Mouse (Mus musculus) limb, embryonic 11.5 days (tissue): ENCODE results near the gene Atoh1. TPM values are rescaled to one million over a fixed set of nuclear protein-coding genes. Genes with fewer than 3 reads are reported as not detected.

Experiments used
- ATAC-seq: fragments of 200-750 bp; cut with Nextera tagmentation; 2 replicates; pipeline ENCODE4 v1.8.0; 2017; ENCODE audit warnings: low read depth; ENCODE audit not compliant: insufficient number of reproducible peaks, low FRiP score, low TSS enrichment
- DNase-seq: peaks from one replicate; pipeline ENCODE4 v3.0.0-alpha.2; 2015; ENCODE audit warnings: low spot score
- H3K27ac ChIP-seq: fragments of 300-500 bp; sonication (generic); replicated peaks from 2 replicates; pipeline ENCODE4 v1.5.1; 2014; ENCODE audit warnings: low read depth, mild to moderate bottlenecking, low read length
- H3K27me3 ChIP-seq: fragments of 300-500 bp; sonication (generic); 2 replicates; pipeline ENCODE4 v1.6.1; 2014; ENCODE audit warnings: mild to moderate bottlenecking, low read length, mixed read lengths; ENCODE audit not compliant: control insufficient read depth, insufficient read depth
- H3K36me3 ChIP-seq: fragments of 300-500 bp; sonication (generic); 2 replicates; pipeline ENCODE4 v1.6.1; 2014; ENCODE audit warnings: mild to moderate bottlenecking, low read length, moderate library complexity, mixed read lengths; ENCODE audit not compliant: control insufficient read depth, insufficient read depth
- H3K4me1 ChIP-seq: fragments of 300-500 bp; sonication (generic); 2 replicates; pipeline ENCODE4 v1.6.1; 2014; ENCODE audit warnings: low read length, mixed read lengths; ENCODE audit not compliant: control insufficient read depth, insufficient read depth
- H3K4me2 ChIP-seq: fragments of 300-500 bp; sonication (generic); 2 replicates; pipeline ENCODE4 v1.6.1; 2014; ENCODE audit warnings: low read depth, mild to moderate bottlenecking, moderate library complexity; ENCODE audit not compliant: severe bottlenecking
- H3K4me3 ChIP-seq: fragments of 300-500 bp; sonication (generic); 2 replicates; pipeline ENCODE4 v1.5.1; 2014; ENCODE audit warnings: low read depth, low read length
- H3K9ac ChIP-seq: fragments of 300-500 bp; sonication (generic); 2 replicates; pipeline ENCODE4 v1.6.1; 2014; ENCODE audit warnings: mild to moderate bottlenecking, low read length
- H3K9me3 ChIP-seq: fragments of 300-500 bp; sonication (generic); 2 replicates; pipeline ENCODE4 v1.6.1; 2016; ENCODE audit warnings: low read length; ENCODE audit not compliant: control insufficient read depth
- whole genome bisulfite sequencing: fragments of 180-500 bp; shearing (Covaris S2); extraction: QIAGEN DNeasy Blood & Tissue Kit; methylation state at CpG from one replicate; pipeline ENCODE4 v1.1.7; 2014; 5-methylcytosine and 5-hydroxymethylcytosine counted together
- polyA plus RNA-seq: library from polyadenylated mRNA; unstranded; fragments of >200 nt; fragmentation: Nextera tagmentation; extraction: Ambion mirVana; gene quantifications from 2 replicates; pipeline ENCODE4 v1.2.1, GENCODE M21; 2014

Gene Atoh1
- polyA plus RNA-seq, 1 experiment from 2014 or later, result not detected

DNA sequence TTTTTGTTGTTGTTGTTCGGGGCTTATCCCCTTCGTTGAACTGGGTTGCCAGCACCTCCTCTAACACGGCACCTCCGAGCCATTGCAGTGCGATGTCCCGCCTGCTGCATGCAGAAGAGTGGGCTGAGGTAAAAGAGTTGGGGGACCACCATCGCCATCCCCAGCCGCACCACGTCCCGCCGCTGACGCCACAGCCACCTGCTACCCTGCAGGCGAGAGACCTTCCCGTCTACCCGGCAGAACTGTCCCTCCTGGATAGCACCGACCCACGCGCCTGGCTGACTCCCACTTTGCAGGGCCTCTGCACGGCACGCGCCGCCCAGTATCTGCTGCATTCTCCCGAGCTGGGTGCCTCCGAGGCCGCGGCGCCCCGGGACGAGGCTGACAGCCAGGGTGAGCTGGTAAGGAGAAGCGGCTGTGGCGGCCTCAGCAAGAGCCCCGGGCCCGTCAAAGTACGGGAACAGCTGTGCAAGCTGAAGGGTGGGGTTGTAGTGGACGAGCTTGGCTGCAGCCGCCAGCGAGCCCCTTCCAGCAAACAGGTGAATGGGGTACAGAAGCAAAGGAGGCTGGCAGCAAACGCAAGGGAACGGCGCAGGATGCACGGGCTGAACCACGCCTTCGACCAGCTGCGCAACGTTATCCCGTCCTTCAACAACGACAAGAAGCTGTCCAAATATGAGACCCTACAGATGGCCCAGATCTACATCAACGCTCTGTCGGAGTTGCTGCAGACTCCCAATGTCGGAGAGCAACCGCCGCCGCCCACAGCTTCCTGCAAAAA is 496 bp downstream of the Atoh1 start:
- 0% methylated on average over 53 of the region's 53 CpGs for WGBS
- H3K9ac ChIP-seq, result no peak overlapping the region
- H3K9me3 ChIP-seq, result no peaks in the 10 kb centered on the region
- H3K4me2 ChIP-seq, result peak overlapping the region; percentile 47
- H3K4me3 ChIP-seq, result peak overlapping the region; percentile 32
- peaks cover 60% of the 10 kb centered on the region for H3K27me3 ChIP-seq
- peak; percentile 63; the same call in 1 of the 2 replicates for ATAC-seq
- peaks cover 11% of the 10 kb centered on the region for H3K4me1 ChIP-seq
- H3K27ac ChIP-seq, result no peak overlapping the region
- peak; percentile 61 for DNase-seq
- H3K36me3 ChIP-seq, result no peaks in the 10 kb centered on the region

DNA sequence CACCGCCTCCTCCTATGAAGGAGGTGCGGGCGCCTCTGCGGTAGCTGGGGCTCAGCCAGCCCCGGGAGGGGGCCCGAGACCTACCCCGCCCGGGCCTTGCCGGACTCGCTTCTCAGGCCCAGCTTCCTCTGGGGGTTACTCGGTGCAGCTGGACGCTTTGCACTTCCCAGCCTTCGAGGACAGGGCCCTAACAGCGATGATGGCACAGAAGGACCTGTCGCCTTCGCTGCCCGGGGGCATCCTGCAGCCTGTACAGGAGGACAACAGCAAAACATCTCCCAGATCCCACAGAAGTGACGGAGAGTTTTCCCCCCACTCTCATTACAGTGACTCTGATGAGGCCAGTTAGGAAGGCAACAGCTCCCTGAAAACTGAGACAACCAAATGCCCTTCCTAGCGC is 1.1 kb downstream of the Atoh1 start:
- H3K36me3 ChIP-seq, result no peaks in the 10 kb centered on the region
- no peak overlapping the region for H3K9ac ChIP-seq
- H3K27ac ChIP-seq, result no peak overlapping the region
- H3K4me3 ChIP-seq, result peak overlapping the region; percentile 32; the same call in 1 of the 2 replicates
- WGBS, result under 1% methylated on average over 18 of the region's 19 CpGs
- H3K9me3 ChIP-seq, result no peaks in the 10 kb centered on the region
- peaks cover 15% of the 10 kb centered on the region for H3K4me1 ChIP-seq
- no peak for ATAC-seq
- H3K27me3 ChIP-seq, result peaks cover 66% of the 10 kb centered on the region
- H3K4me2 ChIP-seq, result peak overlapping the region; percentile 47
- no peak for DNase-seq

GRCm38 (mm10) chr6:64730506-64731020 is 1.6 kb downstream of the Atoh1 start:
- DNase-seq, result peak; percentile 40
- Histone ChIP-seq H3K36me3 (no peaks in the 10 kb centered on the region), H3K4me1 (peaks cover 15% of the 10 kb centered on the region), H3K4me2 (no peak overlapping the region), H3K4me3 (no peak overlapping the region), H3K27me3 (peaks cover 71% of the 10 kb centered on the region), H3K27ac (no peak overlapping the region), H3K9me3 (no peaks in the 10 kb centered on the region), H3K9ac (no peak overlapping the region)
- WGBS, result 2% methylated on average over 14 of the region's 14 CpGs
- no peak for ATAC-seq

- 6% methylated on average over 7 of the region's 7 CpGs for WGBS
- no peak overlapping the region for H3K27ac ChIP-seq
- ATAC-seq (no peak), DNase-seq (no peak)
- no peaks in the 10 kb centered on the region for H3K36me3 ChIP-seq
- no peak overlapping the region for H3K4me3 ChIP-seq
- peaks cover 15% of the 10 kb centered on the region for H3K4me1 ChIP-seq
- peaks cover 73% of the 10 kb centered on the region for H3K27me3 ChIP-seq
- H3K9me3 ChIP-seq, result no peaks in the 10 kb centered on the region
- no peak overlapping the region for H3K4me2 ChIP-seq
- no peak overlapping the region for H3K9ac ChIP-seq
Measured at GRCm38 (mm10) chr6:64731126-64731525, 2.2 kb downstream of the Atoh1 start.

- ATAC-seq, result no peak
- Histone ChIP-seq H3K27me3 (peaks cover 74% of the 10 kb centered on the region), H3K9me3 (no peaks in the 10 kb centered on the region), H3K4me2 (no peak overlapping the region), H3K4me1 (peaks cover 15% of the 10 kb centered on the region), H3K27ac (no peak overlapping the region), H3K9ac (no peak overlapping the region), H3K4me3 (no peak overlapping the region), H3K36me3 (no peaks in the 10 kb centered on the region)
- DNase-seq, result no peak
- whole genome bisulfite sequencing, result 4% methylated on average over 8 of the region's 8 CpGs
Measured at GRCm38 (mm10) chr6:64731621-64732320, 2.8 kb downstream of the Atoh1 start.

DNA sequence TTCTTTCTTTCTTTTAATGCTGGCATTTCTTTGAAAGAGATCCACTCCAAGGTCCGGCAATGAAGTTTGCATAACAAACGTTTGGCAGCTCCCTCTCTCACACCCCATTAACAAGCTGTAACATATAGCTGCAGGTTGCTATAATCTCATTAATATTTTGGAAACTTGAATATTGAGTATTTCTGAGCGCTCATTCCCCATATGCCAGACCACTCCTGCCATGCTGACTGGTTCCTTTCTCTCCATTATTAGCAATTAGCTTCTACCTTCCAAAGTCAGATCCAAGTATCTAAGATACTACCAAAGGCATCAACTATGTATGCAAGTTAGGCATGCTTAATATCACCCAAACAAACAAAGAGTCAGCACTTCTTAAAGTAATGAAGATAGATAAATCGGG is 4.4 kb downstream of the Atoh1 start:
- Histone ChIP-seq H3K4me2 (no peak overlapping the region), H3K9me3 (no peaks in the 10 kb centered on the region), H3K9ac (no peak overlapping the region), H3K36me3 (no peaks in the 10 kb centered on the region), H3K27me3 (peaks cover 66% of the 10 kb centered on the region), H3K27ac (no peak overlapping the region), H3K4me3 (no peak overlapping the region), H3K4me1 (peaks cover 15% of the 10 kb centered on the region)
- no peak for DNase-seq
- 4% methylated on average over 4 of the region's 4 CpGs for WGBS
- ATAC-seq, result no peak

DNA sequence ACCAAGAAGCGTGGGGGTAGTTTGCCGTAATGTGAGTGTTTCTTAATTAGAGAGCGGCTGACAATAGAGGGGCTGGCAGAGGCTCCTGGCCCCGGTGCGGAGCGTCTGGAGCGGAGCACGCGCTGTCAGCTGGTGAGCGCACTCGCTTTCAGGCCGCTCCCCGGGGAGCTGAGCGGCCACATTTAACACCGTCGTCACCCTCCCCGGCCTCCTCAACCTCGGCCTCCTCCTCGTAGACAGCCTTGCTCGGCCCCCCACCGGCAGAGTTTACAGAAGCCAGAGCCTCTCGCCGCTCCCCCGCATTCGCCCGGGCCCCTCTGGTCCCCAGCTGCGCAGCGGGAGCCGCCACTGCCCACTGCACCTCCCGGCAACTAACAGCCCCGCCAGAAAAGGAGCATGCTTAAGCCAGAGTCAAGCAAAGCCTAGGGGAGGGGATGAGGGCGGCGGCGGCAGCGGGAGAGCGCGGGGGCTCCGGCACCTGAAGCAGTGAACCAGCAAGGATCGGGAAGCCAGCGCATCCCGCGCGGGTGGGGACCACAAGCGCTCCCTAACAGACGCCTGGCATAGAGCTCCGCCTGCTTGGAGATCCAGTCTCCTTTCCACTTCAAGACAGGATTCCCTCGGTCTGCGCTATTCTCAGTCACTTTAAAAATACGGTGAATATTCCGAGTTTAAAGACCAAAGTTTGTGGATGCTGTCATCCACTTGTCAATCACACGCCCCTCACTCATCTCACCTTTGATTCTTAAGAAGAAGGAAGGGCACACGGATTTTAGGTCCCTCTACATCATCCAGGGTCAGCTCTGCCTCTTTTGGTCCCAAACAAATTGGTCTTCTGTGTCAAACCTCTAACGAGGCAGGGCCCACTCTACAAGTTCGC is 5.8 kb downstream of the Atoh1 start:
- peaks cover 9% of the 10 kb centered on the region; the same call in 1 of the 2 replicates for H3K4me1 ChIP-seq
- peaks cover 57% of the 10 kb centered on the region for H3K27me3 ChIP-seq
- no peak overlapping the region for H3K9ac ChIP-seq
- H3K4me2 ChIP-seq, result peak overlapping the region; percentile 68
- no peaks in the 10 kb centered on the region for H3K9me3 ChIP-seq
- H3K27ac ChIP-seq, result no peak overlapping the region
- DNase-seq, result peak; percentile 53
- H3K4me3 ChIP-seq, result peak overlapping the region; percentile 30
- ATAC-seq, result 0 out of 2 replicates have a peak, but pooled peaks have one; percentile 15
- no peaks in the 10 kb centered on the region for H3K36me3 ChIP-seq
- 1% methylated on average over 53 of the region's 54 CpGs for WGBS

- Histone ChIP-seq H3K27ac (no peak overlapping the region), H3K4me3 (no peak overlapping the region), H3K9ac (no peak overlapping the region), H3K27me3 (peaks cover 44% of the 10 kb centered on the region), H3K36me3 (no peaks in the 10 kb centered on the region), H3K9me3 (no peaks in the 10 kb centered on the region), H3K4me1 (peaks cover 6% of the 10 kb centered on the region; the same call in 1 of the 2 replicates), H3K4me2 (no peak overlapping the region)
- no peak for ATAC-seq
- 75% methylated on average over 4 of the region's 4 CpGs for WGBS
- DNase-seq, result no peak
Measured at GRCm38 (mm10) chr6:64736317-64736716, 7.4 kb downstream of the Atoh1 start.
